Mouse (Mus musculus): ENCODE data around the gene AI413582.

Gene AI413582

GRCm38 (mm10) chr17:27565163-27565941 is at the start of gene AI413582:
Gene AI413582, minus strand, starts transcription at chr17:27565756.
- peak; percentile 97 to 99 for DNase-seq (ENCODE audit: inconsistent age in 2 of 2, low spot score in 1 of 2)

GRCm38 (mm10) chr17:27613016-27613415 is 47.5 kb upstream of the AI413582 start:
- no peak for DNase-seq (ENCODE audit: inconsistent age in 2 of 2, low spot score in 1 of 2)

GRCm38 (mm10) chr17:27611994-27612393 is 46.4 kb upstream of the AI413582 start:
- DNase-seq (ENCODE audit: inconsistent age in 2 of 2, low spot score in 1 of 2), result no peak

GRCm38 (mm10) chr17:27611519-27611884 is 45.9 kb upstream of the AI413582 start:
- peak in 1 of 2 experiments; percentile 60 for DNase-seq (ENCODE audit: inconsistent age in 2 of 2, low spot score in 1 of 2)

- DNase-seq (ENCODE audit: inconsistent age in 2 of 2, low spot score in 1 of 2), result no peak
These were observed 45.3 kb upstream of the AI413582 start for GRCm38 (mm10) chr17:27610679-27611518.

- DNase-seq (ENCODE audit: inconsistent age in 2 of 2, low spot score in 1 of 2), result no peak
These were observed 44.0 kb upstream of the AI413582 start for GRCm38 (mm10) chr17:27609576-27609975.

- no peak for DNase-seq (ENCODE audit: inconsistent age in 2 of 2, low spot score in 1 of 2)
These were observed 38.1 kb upstream of the AI413582 start for GRCm38 (mm10) chr17:27603522-27604234.

GRCm38 (mm10) chr17:27603036-27603435 is 37.5 kb upstream of the AI413582 start:
- no peak for DNase-seq (ENCODE audit: inconsistent age in 2 of 2, low spot score in 1 of 2)

GRCm38 (mm10) chr17:27600869-27601268 is 35.3 kb upstream of the AI413582 start:
- DNase-seq (ENCODE audit: inconsistent age in 2 of 2, low spot score in 1 of 2), result no peak

- peak in 1 of 2 experiments; percentile 73 for DNase-seq (ENCODE audit: inconsistent age in 2 of 2, low spot score in 1 of 2)
These were observed 34.7 kb upstream of the AI413582 start for GRCm38 (mm10) chr17:27600286-27600685.

- no peak for DNase-seq (ENCODE audit: inconsistent age in 2 of 2, low spot score in 1 of 2)
These were observed 31.0 kb upstream of the AI413582 start for GRCm38 (mm10) chr17:27596376-27597190.

GRCm38 (mm10) chr17:27595659-27596375 is 30.3 kb upstream of the AI413582 start:
- peak in 1 of 2 experiments; percentile 61 for DNase-seq (ENCODE audit: inconsistent age in 2 of 2, low spot score in 1 of 2)

GRCm38 (mm10) chr17:27592565-27592910 is 27.0 kb upstream of the AI413582 start:
- no peak for DNase-seq (ENCODE audit: inconsistent age in 2 of 2, low spot score in 1 of 2)

GRCm38 (mm10) chr17:27591826-27592564 is 26.4 kb upstream of the AI413582 start:
- DNase-seq (ENCODE audit: inconsistent age in 2 of 2, low spot score in 1 of 2), result no peak

- no peak for DNase-seq (ENCODE audit: inconsistent age in 2 of 2, low spot score in 1 of 2)
These were observed 22.7 kb upstream of the AI413582 start for GRCm38 (mm10) chr17:27588231-27588630.

GRCm38 (mm10) chr17:27587252-27587651 is 21.7 kb upstream of the AI413582 start:
- DNase-seq (ENCODE audit: inconsistent age in 2 of 2, low spot score in 1 of 2), result no peak

- DNase-seq (ENCODE audit: inconsistent age in 2 of 2, low spot score in 1 of 2), result no peak
These were observed 21.1 kb upstream of the AI413582 start for GRCm38 (mm10) chr17:27586661-27587060.

GRCm38 (mm10) chr17:27583185-27583894 is 17.8 kb upstream of the AI413582 start:
- no peak for DNase-seq (ENCODE audit: inconsistent age in 2 of 2, low spot score in 1 of 2)

Measured in adrenal gland, adult (tissue).